Mouse (Mus musculus) spleen, adult 2 months (tissue): ENCODE results near the gene 1700006A11Rik. TPM values are rescaled to one million over a fixed set of nuclear protein-coding genes. Genes with fewer than 3 reads are reported as not detected.

Source experiments
- DNase-seq, 2 experiments: peaks; one replicate each; pipeline versions ENCODE4 v3.0.0 to v3.0.0-alpha.2; 2012 to 2021; ENCODE audit warnings: low spot score in 2 of 2, low read depth in 1 of 2
- H3K27ac ChIP-seq: fragments of 200-500 bp; 2 replicates; pipeline ENCODE4 v1.5.1; 2012; ENCODE audit warnings: low read length, inconsistent platforms; ENCODE audit not compliant: insufficient read depth
- H3K27me3 ChIP-seq: fragments of 200-500 bp; 2 replicates; pipeline ENCODE4 v1.6.1; 2012; ENCODE audit warnings: mild to moderate bottlenecking, moderate library complexity, low read length, inconsistent platforms; ENCODE audit not compliant: control insufficient read depth, insufficient read depth
- H3K36me3 ChIP-seq: fragments of 200-500 bp; 2 replicates; pipeline ENCODE4 v1.6.1; 2012; ENCODE audit warnings: mild to moderate bottlenecking, low read length, inconsistent platforms; ENCODE audit not compliant: control insufficient read depth, insufficient read depth
- H3K4me1 ChIP-seq: fragments of 200-500 bp; 2 replicates; pipeline ENCODE4 v1.6.1; 2011; ENCODE audit warnings: inconsistent platforms; ENCODE audit not compliant: control insufficient read depth, insufficient read depth, insufficient read length
- H3K4me3 ChIP-seq: fragments of 200-500 bp; 2 replicates; pipeline ENCODE4 v1.5.1; 2011; ENCODE audit warnings: mild to moderate bottlenecking, inconsistent platforms; ENCODE audit not compliant: insufficient read depth, insufficient read length; ENCODE audit errors: extremely low read depth
- CTCF ChIP-seq: fragments of 200-500 bp; IDR thresholded peaks from 2 replicates; pipeline ENCODE4 v1.5.1; 2011; ENCODE audit warnings: mild to moderate bottlenecking, inconsistent platforms; ENCODE audit not compliant: insufficient read depth, insufficient read length, insufficient replicate concordance; ENCODE audit errors: extremely low read depth
- POLR2A ChIP-seq: fragments of 200-500 bp; IDR thresholded peaks from 2 replicates; pipeline ENCODE4 v1.6.1; 2011; ENCODE audit warnings: low read depth, low read length, inconsistent platforms
- WGBS: fragments of 180-500 bp; shearing (Covaris S2); methylation state at CpG from one replicate; pipeline ENCODE4 v1.1.7; 2018; 5-methylcytosine and 5-hydroxymethylcytosine counted together
- polyA plus RNA-seq: library from polyadenylated mRNA; depleted of rRNA; stranded (reverse); fragments of >200 nt; gene quantifications from 2 replicates; pipeline ENCODE4 v1.2.3, GENCODE M21; 2012; rRNA removed

The 1700006A11Rik gene
- polyA plus RNA-seq, 1 experiment = not detected

- WGBS = 87% methylated on average over 2 of the region's 2 CpGs
These were observed 53.8 kb downstream of the 1700006A11Rik start for GRCm38 (mm10) chr3:124372031-124372430.

GRCm38 (mm10) chr3:124357533-124357932 lies 68.3 kb downstream of the 1700006A11Rik start:
- Histone ChIP-seq H3K36me3 (no peaks in the 10 kb centered on the region), H3K4me3 (no peak overlapping the region), H3K4me1 (no peaks in the 10 kb centered on the region), H3K27me3 (no peaks in the 10 kb centered on the region), H3K27ac (no peak overlapping the region)
- no peak for DNase-seq
- WGBS = 82% methylated on average over 3 of the region's 3 CpGs
- TF ChIP-seq CTCF = no peak
- no peak for TF ChIP-seq POLR2A

More at GRCm38 (mm10) chr3:124372031-124372430, 53.8 kb downstream of the 1700006A11Rik start:
- H3K4me3 ChIP-seq = no peak overlapping the region
- H3K27ac ChIP-seq = no peak overlapping the region
- H3K27me3 ChIP-seq = no peaks in the 10 kb centered on the region
- no peak for DNase-seq
- no peaks in the 10 kb centered on the region for H3K4me1 ChIP-seq
- H3K36me3 ChIP-seq = no peaks in the 10 kb centered on the region
- TF ChIP-seq POLR2A (no peak), CTCF (no peak)

Other genes with a start within 250 kb of the 1700006A11Rik start
- 0.01 and 0.02 TPM in 2 replicates for gene Tram1l1, start 105.2 kb downstream of the 1700006A11Rik start, polyA plus RNA-seq
- gene 1700003H04Rik, start 155.1 kb upstream of the 1700006A11Rik start, polyA plus RNA-seq = not detected in 2 replicates